Mouse (Mus musculus) kidney, embryonic 16.5 days (tissue): ENCODE data around the gene Fcgrt. TPM values are rescaled to one million over a fixed set of nuclear protein-coding genes. Genes with fewer than 3 reads are reported as not detected.

ENCODE experiments used
- ATAC-seq: fragments of 200-750 bp; cut with Nextera tagmentation; 2 replicates; pipeline ENCODE4 v1.8.0; 2017; ENCODE audit warnings: moderate TSS enrichment; ENCODE audit not compliant: low FRiP score, low TSS enrichment
- H3K27ac ChIP-seq: fragments of 300-500 bp; sonication (generic); 2 replicates; pipeline ENCODE4 v1.5.1; 2014; ENCODE audit warnings: low read length
- H3K27me3 ChIP-seq: fragments of 300-500 bp; sonication (generic); 2 replicates; pipeline ENCODE4 v1.6.1; 2014; ENCODE audit warnings: low read length, control low read depth, mixed read lengths; ENCODE audit not compliant: insufficient read depth
- H3K36me3 ChIP-seq: fragments of 300-500 bp; sonication (generic); 2 replicates; pipeline ENCODE4 v1.6.1; 2014; ENCODE audit warnings: low read length, control low read depth, mixed read lengths; ENCODE audit not compliant: insufficient read depth
- H3K4me1 ChIP-seq: fragments of 300-500 bp; sonication (generic); 2 replicates; pipeline ENCODE4 v1.6.1; 2014; ENCODE audit warnings: low read length, control low read depth, mixed read lengths; ENCODE audit not compliant: insufficient read depth
- H3K4me2 ChIP-seq: fragments of 300-500 bp; sonication (generic); replicated peaks from 2 replicates; pipeline ENCODE4 v1.6.1; 2014; ENCODE audit warnings: low read depth, low read length
- H3K4me3 ChIP-seq: fragments of 300-500 bp; sonication (generic); 2 replicates; pipeline ENCODE4 v1.5.1; 2014; ENCODE audit warnings: mild to moderate bottlenecking, low read length
- H3K9ac ChIP-seq: fragments of 300-500 bp; sonication (generic); replicated peaks from 2 replicates; pipeline ENCODE4 v1.6.1; 2014; ENCODE audit warnings: low read length
- H3K9me3 ChIP-seq: fragments of 300-500 bp; sonication (generic); 2 replicates; pipeline ENCODE4 v1.6.1; 2016; ENCODE audit warnings: low read length, control low read depth
- WGBS: fragments of 180-500 bp; shearing (Covaris S2); extraction: QIAGEN DNeasy Blood & Tissue Kit; methylation state at CpG from one replicate; pipeline ENCODE4 v1.1.7; 2014; 5-methylcytosine and 5-hydroxymethylcytosine counted together
- polyA plus RNA-seq: library from polyadenylated mRNA; unstranded; fragments of >200 nt; fragmentation: Nextera tagmentation; extraction: Ambion mirVana; gene quantifications from 2 replicates; pipeline ENCODE4 v1.2.1, GENCODE M21; 2015

Fcgrt gene
- polyA plus RNA-seq, 1 experiment from 2014 or later = 114 TPM

DNA sequence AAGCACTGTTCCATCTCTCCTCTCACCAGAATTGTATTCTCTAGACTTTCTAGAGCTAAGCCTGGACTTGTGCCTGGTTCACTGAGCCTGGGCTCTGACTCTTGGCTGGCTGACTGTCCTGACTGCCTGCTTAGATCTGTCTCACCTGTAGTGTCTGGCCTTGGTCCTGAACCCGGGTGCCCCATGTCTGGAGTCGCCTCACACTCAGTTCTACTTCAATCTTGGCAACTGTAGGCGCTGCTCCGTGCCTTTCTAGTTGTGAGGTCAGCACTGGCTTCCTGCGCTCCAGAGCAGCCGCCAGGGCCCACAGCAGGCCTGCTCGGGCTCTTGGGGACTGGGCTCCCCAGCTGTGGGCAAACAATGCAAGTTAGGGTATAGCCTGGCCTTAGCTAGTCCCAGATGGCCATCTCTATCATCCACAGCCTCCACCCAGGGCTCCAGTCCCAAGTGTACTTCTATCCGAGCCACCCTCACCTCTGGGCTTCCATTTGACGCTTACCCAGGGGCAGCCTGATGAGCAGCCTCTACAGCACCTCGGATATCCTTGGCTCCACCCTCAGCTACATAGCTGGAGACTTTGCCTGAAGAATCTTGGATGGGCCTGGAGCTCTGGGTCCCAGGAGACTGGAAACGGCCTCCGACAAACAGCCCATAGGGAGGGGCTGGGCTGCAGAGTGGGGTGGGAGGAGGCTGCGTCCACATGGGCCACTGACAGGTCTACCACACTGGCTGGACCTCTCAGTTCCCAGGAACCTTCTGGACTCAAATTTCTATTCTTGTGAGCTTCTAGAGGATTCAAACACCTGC, 40.9 kb upstream of the Fcgrt start:
- Histone ChIP-seq H3K27ac (no peak overlapping the region), H3K4me3 (no peak overlapping the region), H3K4me1 (peaks cover 8% of the 10 kb centered on the region; the same call in 1 of the 2 replicates), H3K36me3 (peaks cover 50% of the 10 kb centered on the region), H3K9ac (no peak overlapping the region), H3K4me2 (no peak overlapping the region), H3K27me3 (no peaks in the 10 kb centered on the region), H3K9me3 (no peaks in the 10 kb centered on the region)
- ATAC-seq = no peak
- 88% methylated on average over 13 of the region's 13 CpGs for WGBS

DNA sequence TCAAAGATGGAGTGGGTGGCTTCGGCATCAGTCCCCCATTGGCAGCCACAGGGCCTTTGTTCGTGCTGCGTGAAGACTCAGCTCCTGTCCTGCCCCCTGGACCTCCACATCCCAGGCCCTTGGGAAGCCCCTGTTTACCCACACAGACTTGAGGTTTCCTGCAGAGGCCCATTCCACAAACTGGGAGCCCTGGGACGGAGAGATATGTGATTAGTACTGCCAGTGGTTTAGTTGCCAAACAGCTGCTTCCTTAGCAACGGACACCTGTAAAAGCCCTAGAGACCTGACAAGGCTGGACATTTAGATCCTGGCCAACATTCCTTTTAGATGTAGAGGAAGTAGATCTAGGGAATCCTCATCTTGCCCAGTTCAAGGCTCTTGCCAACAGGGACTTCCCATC, 38.3 kb upstream of the Fcgrt start:
- H3K36me3 ChIP-seq = peaks cover 44% of the 10 kb centered on the region
- no peak overlapping the region for H3K4me3 ChIP-seq
- H3K9ac ChIP-seq = no peak overlapping the region
- no peaks in the 10 kb centered on the region for H3K4me1 ChIP-seq
- no peak overlapping the region for H3K4me2 ChIP-seq
- no peaks in the 10 kb centered on the region for H3K27me3 ChIP-seq
- no peak for ATAC-seq
- no peak overlapping the region for H3K27ac ChIP-seq
- H3K9me3 ChIP-seq = no peaks in the 10 kb centered on the region
- WGBS = 89% methylated on average over 5 of the region's 5 CpGs

DNA sequence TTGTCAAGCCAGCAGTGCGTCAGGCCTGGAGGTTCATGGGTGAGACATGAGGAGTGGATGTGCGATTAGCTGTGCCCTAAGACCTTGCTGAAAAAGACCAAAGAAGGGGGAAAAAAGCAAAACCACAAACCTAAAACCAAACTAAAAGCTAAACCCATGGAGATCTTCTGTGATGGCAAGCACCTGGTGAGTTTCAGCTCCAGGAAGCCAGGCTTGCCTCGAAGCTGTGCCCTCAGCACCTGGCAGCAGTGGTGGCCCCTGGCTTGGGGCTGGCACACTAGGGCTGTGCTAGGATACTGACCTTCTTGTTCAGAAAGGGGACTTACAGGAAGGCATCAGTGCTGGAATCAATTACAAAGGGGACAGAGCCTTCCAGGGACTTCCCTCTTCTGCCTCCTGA, 37.7 kb upstream of the Fcgrt start:
- WGBS = 92% methylated on average over 3 of the region's 3 CpGs
- Histone ChIP-seq H3K4me2 (no peak overlapping the region), H3K27me3 (no peaks in the 10 kb centered on the region), H3K4me3 (no peak overlapping the region), H3K27ac (no peak overlapping the region), H3K9me3 (no peaks in the 10 kb centered on the region), H3K4me1 (no peaks in the 10 kb centered on the region), H3K36me3 (peaks cover 40% of the 10 kb centered on the region), H3K9ac (no peak overlapping the region)
- no peak for ATAC-seq

DNA sequence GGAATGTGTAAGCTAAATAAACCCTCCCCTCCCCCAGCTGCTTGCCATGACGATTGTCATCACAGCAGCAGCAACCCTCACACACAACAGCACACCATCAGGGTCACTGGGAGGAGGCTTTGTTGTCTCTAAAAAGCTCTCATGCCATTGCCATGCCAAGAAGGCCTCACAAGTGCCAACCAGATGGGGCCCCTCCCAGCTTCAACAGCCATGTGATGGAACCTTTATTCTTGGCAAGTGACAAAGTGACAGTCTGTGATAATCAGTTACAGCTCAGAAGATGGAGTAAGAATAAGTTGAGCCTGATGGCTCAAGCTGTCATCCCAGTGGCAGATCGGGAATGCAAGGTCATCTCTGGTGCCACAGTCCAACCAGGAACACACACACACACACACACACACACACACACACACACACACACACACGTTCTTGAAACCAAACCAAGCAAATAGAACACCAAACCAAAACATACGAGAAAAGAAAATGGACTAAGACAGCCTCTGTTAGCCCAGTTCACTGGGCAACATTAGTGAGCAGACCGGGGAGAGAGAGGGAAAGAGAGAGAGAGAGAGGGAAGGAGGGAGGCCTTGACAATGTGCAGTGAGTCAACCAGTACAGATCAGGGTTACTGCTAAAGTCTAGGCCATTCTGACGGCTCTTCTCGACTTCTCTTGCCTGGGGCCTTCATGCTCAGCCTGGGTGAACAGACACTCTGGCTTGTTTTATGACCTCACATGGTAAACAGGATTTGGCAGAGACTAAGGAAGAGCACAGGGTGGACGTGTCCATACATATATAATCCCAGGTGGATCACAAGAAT, 36.5 kb upstream of the Fcgrt start:
- Histone ChIP-seq H3K4me1 (0 out of 2 replicates have a peak, but pooled peaks cover 4% of the 10 kb centered on the region), H3K4me3 (no peak overlapping the region), H3K27me3 (no peaks in the 10 kb centered on the region), H3K36me3 (peaks cover 30% of the 10 kb centered on the region), H3K9ac (no peak overlapping the region), H3K27ac (no peak overlapping the region), H3K9me3 (no peaks in the 10 kb centered on the region), H3K4me2 (no peak overlapping the region)
- WGBS = 71% methylated on average over 8 of the region's 8 CpGs
- ATAC-seq = no peak

DNA sequence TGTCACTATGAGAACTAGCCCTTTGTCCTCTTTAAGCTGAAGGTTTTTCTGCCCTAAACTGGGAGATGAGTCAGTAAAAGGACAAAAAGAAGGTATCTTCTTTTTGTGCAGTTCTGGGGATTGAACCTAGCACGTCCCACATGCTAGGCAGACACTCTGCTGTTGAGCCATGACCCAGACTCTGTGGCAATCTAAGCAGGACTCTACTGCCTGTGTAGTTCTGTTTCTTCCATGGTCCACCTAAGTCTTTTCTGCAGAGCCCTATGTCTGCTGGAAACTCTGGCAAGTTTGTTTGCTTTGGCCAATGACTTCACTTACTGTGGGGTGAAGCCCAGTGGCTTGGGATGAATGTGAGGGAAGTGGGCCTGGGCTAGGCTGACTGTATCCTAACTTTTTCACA, 34.8 kb upstream of the Fcgrt start:
- no peaks in the 10 kb centered on the region for H3K27me3 ChIP-seq
- no peaks in the 10 kb centered on the region for H3K9me3 ChIP-seq
- H3K27ac ChIP-seq = no peak overlapping the region
- H3K9ac ChIP-seq = no peak overlapping the region
- WGBS = 77% methylated on average over 1 of the region's 1 CpGs
- no peak for ATAC-seq
- H3K4me3 ChIP-seq = no peak overlapping the region
- 0 out of 2 replicates have a peak, but pooled peaks cover 4% of the 10 kb centered on the region for H3K4me1 ChIP-seq
- no peak overlapping the region for H3K4me2 ChIP-seq
- H3K36me3 ChIP-seq = peaks cover 14% of the 10 kb centered on the region

DNA sequence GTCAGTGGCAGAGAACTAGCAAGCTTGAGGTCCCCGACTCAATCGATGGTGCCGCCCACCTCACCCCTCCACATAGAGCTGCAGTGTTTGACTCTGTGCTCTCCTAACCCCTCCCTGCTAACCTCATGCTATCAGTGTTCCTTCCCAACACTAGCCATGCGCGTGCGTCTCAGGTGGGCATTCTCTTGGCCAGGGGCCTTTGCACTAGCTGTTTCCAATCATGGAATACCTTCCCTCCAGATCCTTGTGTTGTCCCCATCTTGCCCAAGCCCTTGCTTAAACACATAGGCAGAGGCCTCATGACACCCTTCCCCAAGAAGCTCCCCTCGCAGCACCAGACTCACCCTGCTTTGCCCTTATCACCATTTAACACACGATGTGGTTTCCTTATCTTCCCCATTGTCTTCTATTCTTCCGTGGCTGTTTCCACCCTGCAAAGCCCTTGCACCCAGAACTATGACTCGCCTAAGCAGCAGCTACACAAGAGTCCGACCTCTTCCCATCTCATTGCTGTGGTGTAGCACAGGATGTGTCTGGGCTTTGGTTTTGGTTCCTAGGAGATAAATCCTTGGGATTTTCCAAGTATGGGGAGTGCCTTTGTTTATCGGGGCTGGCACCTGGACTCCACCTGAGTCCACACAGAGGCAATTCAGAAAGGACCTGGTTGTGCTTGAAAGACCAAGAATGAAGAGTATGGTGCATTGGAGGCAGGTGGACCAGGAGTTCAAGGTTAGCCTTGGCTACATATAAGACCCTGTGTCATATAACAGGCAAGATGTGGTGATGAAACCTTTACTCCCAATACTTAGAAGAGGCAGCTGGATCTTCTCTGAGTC, 33.7 kb upstream of the Fcgrt start:
- Histone ChIP-seq H3K4me2 (no peak overlapping the region), H3K4me3 (no peak overlapping the region), H3K36me3 (peaks cover 9% of the 10 kb centered on the region), H3K9ac (no peak overlapping the region), H3K27ac (no peak overlapping the region), H3K9me3 (no peaks in the 10 kb centered on the region), H3K4me1 (0 out of 2 replicates have a peak, but pooled peaks cover 4% of the 10 kb centered on the region), H3K27me3 (no peaks in the 10 kb centered on the region)
- ATAC-seq = no peak
- WGBS = 84% methylated on average over 12 of the region's 12 CpGs

DNA sequence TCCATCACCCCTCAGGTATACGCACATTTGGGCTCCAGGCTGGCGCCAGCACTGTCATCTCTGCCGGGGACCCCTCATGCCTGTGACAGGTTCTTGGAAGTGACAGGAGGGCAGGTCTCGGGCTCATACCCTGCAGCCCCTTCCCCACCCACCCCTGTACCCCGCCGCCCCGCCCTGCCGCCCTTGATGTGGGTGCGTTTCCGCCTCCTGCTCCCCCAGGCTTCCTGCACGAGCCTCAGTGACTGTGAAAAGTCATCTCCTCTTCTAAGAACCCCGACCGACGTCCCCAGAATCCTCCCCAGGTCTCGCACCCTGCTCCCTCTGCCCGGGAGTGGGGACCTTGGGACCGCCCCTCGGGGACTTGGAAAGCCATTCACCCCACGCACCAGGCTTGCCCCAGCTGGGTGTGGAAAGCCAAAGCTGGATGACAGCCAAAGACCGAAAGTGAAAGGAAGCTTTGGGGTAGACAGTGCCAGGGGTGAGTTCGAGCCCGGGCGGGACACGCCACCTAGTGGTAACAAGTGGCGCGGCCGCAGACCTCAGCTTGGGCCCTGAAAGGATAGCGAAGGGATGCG, 32.4 kb upstream of the Fcgrt start, which contains the start of the genes Gm45713 and Flt3l:
TSS of gene Gm45713 (minus strand) at position 239 of the 575 bp plus-strand sequence.
TSS of gene Flt3l (minus strand) at position 440 of the 575 bp plus-strand sequence.
- Histone ChIP-seq H3K4me3 (peak within 1 kb of the TSS; percentile 70), H3K36me3 (no peaks in the 10 kb centered on the region), H3K9ac (peak within 1 kb of the TSS; percentile 76), H3K4me2 (peak within 1 kb of the TSS; percentile 83), H3K4me1 (0 out of 2 replicates have a peak, but pooled peaks cover 4% of the 10 kb centered on the region), H3K9me3 (no peaks in the 10 kb centered on the region), H3K27me3 (no peaks in the 10 kb centered on the region), H3K27ac (no peak within 1 kb of the TSS)
- 2% methylated on average over 29 of the region's 29 CpGs for WGBS
- ATAC-seq = peak; percentile 88

DNA sequence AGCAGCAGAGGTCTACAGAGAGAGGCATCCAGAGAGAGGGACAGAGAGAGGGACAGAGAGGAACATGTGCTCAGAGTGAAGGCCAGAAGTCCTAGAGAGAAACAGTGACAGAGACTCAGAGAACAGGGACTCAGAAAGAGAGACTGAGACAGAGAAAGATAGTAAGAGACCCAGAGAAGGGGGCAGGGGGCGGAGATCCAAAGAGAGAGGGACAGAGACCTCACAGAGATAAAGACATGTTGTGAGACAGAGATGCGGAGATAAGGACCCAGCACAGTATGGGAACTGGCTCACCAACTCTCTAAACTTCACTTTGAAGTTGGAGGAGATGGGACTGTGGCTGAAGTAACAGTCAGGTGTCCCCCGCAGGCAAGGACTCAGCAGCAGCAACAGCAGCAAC, 31.7 kb upstream of the Fcgrt start:
- WGBS = 79% methylated on average over 3 of the region's 3 CpGs
- H3K9me3 ChIP-seq = no peaks in the 10 kb centered on the region
- no peaks in the 10 kb centered on the region for H3K36me3 ChIP-seq
- H3K4me2 ChIP-seq = peak overlapping the region; percentile 83; the same call in 1 of the 2 replicates
- 0 out of 2 replicates have a peak overlapping the region, but pooled peaks have one; percentile 29 for H3K9ac ChIP-seq
- H3K4me3 ChIP-seq = peak overlapping the region; percentile 70; the same call in 1 of the 2 replicates
- no peaks in the 10 kb centered on the region for H3K27me3 ChIP-seq
- no peak for ATAC-seq
- 0 out of 2 replicates have a peak, but pooled peaks cover 4% of the 10 kb centered on the region for H3K4me1 ChIP-seq
- no peak overlapping the region for H3K27ac ChIP-seq

DNA sequence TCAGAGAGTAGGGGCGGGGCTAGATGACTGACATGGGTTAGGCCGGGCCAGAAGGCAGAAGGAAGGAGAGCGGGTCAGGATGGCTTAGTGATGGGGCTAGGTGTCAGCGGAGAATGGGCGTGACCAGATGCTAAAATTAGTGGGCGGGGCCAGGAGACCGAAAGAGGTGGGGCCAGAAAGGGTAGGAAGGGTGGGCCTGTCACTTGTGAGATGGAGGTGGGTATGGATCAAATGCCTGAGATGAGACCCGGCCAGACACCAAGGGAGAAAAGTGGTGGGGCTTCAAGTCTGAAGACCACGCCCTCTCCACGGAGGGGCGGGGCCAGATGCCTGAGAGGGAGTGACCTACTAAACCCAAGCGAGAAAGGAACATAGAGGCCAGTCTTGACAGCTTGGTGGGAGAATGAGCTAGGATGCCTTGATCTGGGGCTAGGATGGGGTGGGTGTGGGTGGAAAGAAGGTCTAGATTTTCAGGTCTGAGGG, 30.9 kb upstream of the Fcgrt start:
- no peak for ATAC-seq
- no peaks in the 10 kb centered on the region for H3K27me3 ChIP-seq
- no peak overlapping the region for H3K4me3 ChIP-seq
- H3K4me2 ChIP-seq = no peak overlapping the region
- no peaks in the 10 kb centered on the region for H3K36me3 ChIP-seq
- H3K4me1 ChIP-seq = peaks cover 10% of the 10 kb centered on the region
- WGBS = 11% methylated on average over 12 of the region's 12 CpGs
- no peaks in the 10 kb centered on the region for H3K9me3 ChIP-seq
- H3K27ac ChIP-seq = no peak overlapping the region
- H3K9ac ChIP-seq = no peak overlapping the region
